19 mouse cellular contexts compared by ENCODE assay signal in the genomic region with DNA sequence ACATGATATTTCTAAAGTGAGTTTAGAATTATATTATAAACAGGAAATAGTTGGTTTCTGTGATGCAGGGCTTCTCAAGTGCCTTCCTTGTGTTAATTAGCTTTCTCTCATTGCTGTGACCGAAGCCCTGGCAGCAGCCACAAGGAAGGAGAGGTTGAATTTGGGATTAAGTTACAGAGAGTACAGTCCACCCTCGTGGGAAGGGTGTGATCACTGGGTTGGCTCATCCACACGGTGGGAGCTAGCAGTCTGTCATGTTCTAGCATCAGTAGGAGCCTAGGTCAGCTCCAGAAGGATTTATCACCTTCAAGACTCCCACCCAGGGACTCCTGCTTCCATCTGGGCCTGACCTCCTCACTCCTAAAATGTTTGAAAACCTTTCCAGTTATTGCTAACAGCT.
"Had no signal": no experiment of that assay in that cellular context is flagged by ENCODE, and none has a peak within 500 bp of the region (broad histone marks: within the 10 kb centered on the region; RNA-seq: fewer than 3 reads in every experiment).

No protein-coding gene starts in this region.

- H3K36me3 ChIP-seq: midbrain, embryonic 10.5 days; midbrain, embryonic 12.5 days; neural tube, embryonic 13.5 days; neural tube, embryonic 15.5 days had no signal

- H3K4me1 ChIP-seq: neural tube, embryonic 13.5 days; neural tube, embryonic 15.5 days had no signal

- H3K4me2 ChIP-seq: lung, embryonic 14.5 days; midbrain, embryonic 12.5 days; neural tube, embryonic 13.5 days; neural tube, embryonic 15.5 days had no signal

- H3K27me3 ChIP-seq: midbrain, embryonic 12.5 days; neural tube, embryonic 13.5 days; neural tube, embryonic 15.5 days had no signal

- H3K4me3 ChIP-seq: midbrain, embryonic 10.5 days; midbrain, embryonic 12.5 days; myocyte; neural tube, embryonic 13.5 days; neural tube, embryonic 15.5 days had no signal

- DNase-seq: lung, adult 18-20 months; lung, embryonic 14.5 days; lung, postnatal 10 days; lung, postnatal 4 days; midbrain, embryonic 14.5 days; retina, postnatal 1 day; right cerebral cortex, adult 18-20 months; right cerebral cortex, postnatal 25 days; right cerebral cortex, postnatal 4 days; spleen, adult 18-20 months; thymus, adult 18-20 months; thymus, postnatal 14 days; thymus, postnatal 36 days had no signal

- ATAC-seq: midbrain, embryonic 16.5 days had no signal

- H3K27ac ChIP-seq: midbrain, embryonic 10.5 days; midbrain, embryonic 12.5 days; neural tube, embryonic 13.5 days; neural tube, embryonic 15.5 days had no signal

- H3K9me3 ChIP-seq: midbrain, embryonic 10.5 days; midbrain, embryonic 12.5 days; neural tube, embryonic 13.5 days; neural tube, embryonic 15.5 days had no signal

- H3K9ac ChIP-seq: lung, embryonic 14.5 days; midbrain, embryonic 12.5 days; neural tube, embryonic 13.5 days; neural tube, embryonic 15.5 days had no signal
